Mouse (Mus musculus): ENCODE results near the gene Cacna1e. TPM values are rescaled to one million over a fixed set of nuclear protein-coding genes. Genes with fewer than 3 reads are reported as not detected.

The Cacna1e gene
- polyA plus RNA-seq, 1 experiment from 2014 or later: 0.05 TPM

DNA sequence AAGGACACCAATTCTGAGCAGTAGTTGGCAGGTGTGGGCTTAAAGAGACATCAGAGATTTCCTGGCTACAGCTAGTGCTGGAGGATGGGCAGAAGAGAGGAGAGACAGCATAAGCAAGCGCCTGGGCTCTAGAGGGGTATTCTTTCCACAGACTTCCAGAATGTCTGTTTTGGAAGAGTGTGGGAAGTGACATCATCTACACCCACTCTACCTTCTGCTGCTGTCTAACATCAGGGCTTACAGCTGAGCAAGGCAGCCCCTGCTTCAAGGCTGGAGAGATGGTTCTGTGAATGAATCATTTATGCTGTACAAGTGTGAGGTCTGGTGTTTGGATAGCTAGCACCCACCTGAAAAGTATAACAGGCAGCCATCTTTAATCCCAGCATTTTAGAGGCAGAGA lies 18.3 kb downstream of the Cacna1e start:
- Histone ChIP-seq H3K27me3 (replicated peaks) (no peaks in the 10 kb centered on the region), H3K4me2 (no peak overlapping the region), H3K4me1 (no peaks in the 10 kb centered on the region), H3K27ac (no peak overlapping the region), H3K36me3 (no peaks in the 10 kb centered on the region), H3K4me3 (no peak overlapping the region), H3K9ac (no peak overlapping the region), H3K9me3 (replicated peaks) (no peaks in the 10 kb centered on the region)
- 50% methylated on average over 1 of the region's 1 CpGs for WGBS (ENCODE audit: insufficient replicate concordance)
- ATAC-seq: no peak

DNA sequence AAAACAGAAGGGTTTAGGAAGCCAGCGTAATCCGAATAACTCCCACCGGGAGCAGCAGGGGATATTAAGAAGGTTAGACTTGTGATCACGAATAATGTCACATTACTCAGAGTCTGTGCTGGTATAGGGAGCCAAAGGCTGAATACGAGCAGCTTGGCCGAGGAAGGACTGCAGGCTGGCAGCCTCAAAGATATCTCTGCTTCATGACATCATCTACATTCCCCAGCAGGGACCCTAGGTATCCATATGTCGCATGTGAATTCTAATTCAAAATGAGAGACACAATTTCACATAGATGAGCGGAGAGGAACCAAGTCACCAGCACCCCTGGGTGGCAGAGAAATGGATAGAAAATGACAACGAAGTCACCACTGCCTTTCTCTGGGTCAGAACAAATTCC lies 22.9 kb downstream of the Cacna1e start:
- no peaks in the 10 kb centered on the region for H3K27me3 ChIP-seq (replicated peaks)
- 65% methylated on average over 9 of the region's 9 CpGs for WGBS (ENCODE audit: insufficient replicate concordance)

DNA sequence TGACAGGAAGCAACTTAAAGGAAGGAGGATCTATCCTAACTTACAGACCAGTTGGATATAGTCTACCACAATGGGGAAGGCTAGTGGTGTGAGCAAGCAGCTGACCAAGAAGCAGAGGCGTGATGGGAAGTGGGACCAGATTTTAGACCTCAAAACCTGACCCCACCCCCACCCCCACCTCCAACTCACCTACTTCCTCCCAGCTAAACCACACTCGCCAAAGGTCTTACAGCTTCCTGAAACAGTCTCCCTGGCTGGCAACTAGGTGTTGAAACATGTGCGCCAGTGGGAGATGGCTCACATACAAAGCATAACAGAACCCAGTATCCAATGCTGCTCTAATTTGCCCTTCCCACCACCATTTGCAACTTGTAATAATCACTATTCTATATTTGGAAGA lies 29.7 kb downstream of the Cacna1e start:
- Histone ChIP-seq H3K4me2 (no peak overlapping the region), H3K4me1 (no peaks in the 10 kb centered on the region), H3K27ac (no peak overlapping the region), H3K9me3 (replicated peaks) (no peaks in the 10 kb centered on the region), H3K27me3 (replicated peaks) (no peaks in the 10 kb centered on the region), H3K4me3 (no peak overlapping the region), H3K9ac (no peak overlapping the region), H3K36me3 (no peaks in the 10 kb centered on the region)
- ATAC-seq: no peak
- WGBS (ENCODE audit: insufficient replicate concordance): 22% methylated on average over 3 of the region's 3 CpGs

More for the DNA sequence above, 22.9 kb downstream of the Cacna1e start:
- ATAC-seq: no peak
- no peak overlapping the region for H3K27ac ChIP-seq
- H3K9ac ChIP-seq: no peak overlapping the region
- H3K36me3 ChIP-seq: no peaks in the 10 kb centered on the region
- no peak overlapping the region for H3K4me2 ChIP-seq
- no peaks in the 10 kb centered on the region for H3K9me3 ChIP-seq (replicated peaks)
- H3K4me3 ChIP-seq: no peak overlapping the region
- no peaks in the 10 kb centered on the region for H3K4me1 ChIP-seq

DNA sequence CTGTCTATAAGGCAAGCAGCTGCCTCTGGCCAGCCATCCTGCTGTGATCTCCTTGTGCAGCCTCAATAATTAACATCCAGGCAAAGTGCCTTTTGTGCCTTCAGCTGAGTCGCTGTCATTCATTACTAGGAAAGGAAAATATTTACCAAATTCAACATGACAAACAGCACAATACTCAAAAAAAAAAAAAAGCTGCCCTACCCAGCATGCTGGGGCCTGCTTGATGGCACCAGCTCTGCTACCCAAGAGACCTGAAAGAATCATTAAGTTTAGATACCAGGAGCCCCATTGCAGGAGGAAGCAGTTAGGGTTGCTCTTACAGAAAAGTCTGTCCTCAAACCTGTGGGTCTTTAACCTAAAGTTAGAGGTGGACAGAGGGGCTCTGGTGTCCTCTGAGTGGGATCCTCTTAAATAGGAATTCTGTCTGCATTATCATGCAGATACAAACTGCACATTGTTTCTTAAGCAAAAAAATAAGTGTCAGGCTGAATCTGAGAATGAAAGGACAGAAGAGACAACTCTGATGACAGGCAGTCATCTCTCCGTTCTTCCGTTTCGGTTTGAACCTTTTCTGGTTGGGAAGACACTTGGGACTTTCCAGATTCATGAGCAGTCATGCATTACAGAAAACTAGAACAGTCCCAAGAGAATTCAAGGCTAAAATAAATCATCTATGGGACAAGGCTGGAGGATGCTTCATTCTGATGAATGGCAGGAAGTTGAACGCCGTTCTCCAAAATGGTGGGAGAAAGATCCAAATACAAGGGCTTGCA lies 33.6 kb downstream of the Cacna1e start:
- H3K4me3 ChIP-seq: no peak overlapping the region
- 79% methylated on average over 6 of the region's 6 CpGs for WGBS (ENCODE audit: insufficient replicate concordance)
- H3K27ac ChIP-seq: no peak overlapping the region
- no peaks in the 10 kb centered on the region for H3K36me3 ChIP-seq
- no peak for ATAC-seq
- no peaks in the 10 kb centered on the region for H3K9me3 ChIP-seq (replicated peaks)
- H3K4me1 ChIP-seq: no peaks in the 10 kb centered on the region
- H3K4me2 ChIP-seq: no peak overlapping the region
- H3K9ac ChIP-seq: no peak overlapping the region
- H3K27me3 ChIP-seq (replicated peaks): no peaks in the 10 kb centered on the region

DNA sequence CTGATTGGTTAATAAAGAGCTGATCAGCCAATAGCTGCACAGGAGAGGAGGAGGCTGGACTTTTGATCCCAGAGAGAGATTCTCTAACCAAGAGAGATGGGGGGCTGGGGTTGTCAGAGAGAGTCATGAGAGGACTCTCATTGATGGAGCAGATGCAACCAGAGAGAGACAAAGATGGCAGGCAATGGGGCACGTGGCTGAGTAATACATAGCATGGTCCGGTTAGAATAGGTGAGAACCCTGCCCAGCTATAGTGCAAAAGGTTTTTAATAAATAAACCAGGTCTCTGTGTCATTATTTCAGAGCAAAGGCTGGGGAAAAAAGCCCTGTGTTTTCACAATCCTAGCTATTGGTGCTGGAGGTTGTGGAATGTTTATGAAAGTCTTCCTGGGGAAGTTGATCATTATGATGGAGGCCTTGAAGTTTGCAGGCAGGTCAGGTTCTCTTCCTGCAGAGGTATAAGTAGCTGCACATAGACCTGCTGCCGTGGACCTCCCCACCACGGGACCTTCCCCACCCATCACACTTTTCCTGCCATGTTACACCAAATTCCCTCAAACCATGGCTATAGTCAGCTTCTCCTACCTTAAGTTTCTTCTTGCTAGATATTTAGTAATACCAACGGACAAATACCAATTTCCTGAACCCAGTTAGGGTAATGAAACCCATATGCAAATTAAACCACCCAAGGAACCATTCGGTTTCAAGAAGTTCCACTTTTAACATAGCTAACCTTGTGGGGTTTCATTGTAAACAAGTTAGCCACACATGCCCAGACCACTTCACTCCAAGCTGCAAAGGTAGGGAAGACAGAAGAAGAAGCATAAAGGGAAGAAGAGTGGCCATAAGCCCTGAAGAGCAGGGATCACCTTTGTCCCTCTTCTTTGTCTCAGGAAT lies 35.4 kb downstream of the Cacna1e start:
- WGBS (ENCODE audit: insufficient replicate concordance): 54% methylated on average over 6 of the region's 6 CpGs
- Histone ChIP-seq H3K4me2 (no peak overlapping the region), H3K9ac (no peak overlapping the region), H3K9me3 (replicated peaks) (no peaks in the 10 kb centered on the region), H3K4me3 (no peak overlapping the region), H3K4me1 (no peaks in the 10 kb centered on the region), H3K27me3 (replicated peaks) (no peaks in the 10 kb centered on the region), H3K36me3 (no peaks in the 10 kb centered on the region), H3K27ac (no peak overlapping the region)
- no peak for ATAC-seq

DNA sequence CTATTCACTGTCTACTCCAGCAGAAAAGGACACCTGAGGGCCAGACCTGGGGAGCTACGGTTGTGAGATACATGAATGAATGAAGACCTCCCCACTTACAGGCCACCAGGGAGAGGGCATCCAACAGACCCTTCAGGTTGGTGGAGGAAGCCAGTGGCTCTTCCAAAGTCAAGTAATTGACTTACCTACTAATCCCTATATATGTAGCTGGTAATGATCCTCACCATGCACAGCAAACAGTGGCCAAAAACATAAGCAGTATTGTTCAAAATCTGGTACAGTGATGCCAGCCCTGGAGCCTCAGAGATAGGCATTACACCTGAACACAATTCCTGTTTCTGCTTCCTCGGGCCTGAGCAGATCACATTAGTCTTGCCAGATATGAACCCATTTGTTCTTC lies 37.4 kb downstream of the Cacna1e start:
- H3K36me3 ChIP-seq: no peaks in the 10 kb centered on the region
- no peaks in the 10 kb centered on the region for H3K27me3 ChIP-seq (replicated peaks)
- H3K4me2 ChIP-seq: no peak overlapping the region
- no peak for ATAC-seq
- no peaks in the 10 kb centered on the region for H3K9me3 ChIP-seq (replicated peaks)
- H3K4me1 ChIP-seq: no peaks in the 10 kb centered on the region
- no peak overlapping the region for H3K27ac ChIP-seq
- WGBS (ENCODE audit: insufficient replicate concordance): 65% methylated on average over 2 of the region's 2 CpGs
- no peak overlapping the region for H3K4me3 ChIP-seq
- H3K9ac ChIP-seq: no peak overlapping the region

DNA sequence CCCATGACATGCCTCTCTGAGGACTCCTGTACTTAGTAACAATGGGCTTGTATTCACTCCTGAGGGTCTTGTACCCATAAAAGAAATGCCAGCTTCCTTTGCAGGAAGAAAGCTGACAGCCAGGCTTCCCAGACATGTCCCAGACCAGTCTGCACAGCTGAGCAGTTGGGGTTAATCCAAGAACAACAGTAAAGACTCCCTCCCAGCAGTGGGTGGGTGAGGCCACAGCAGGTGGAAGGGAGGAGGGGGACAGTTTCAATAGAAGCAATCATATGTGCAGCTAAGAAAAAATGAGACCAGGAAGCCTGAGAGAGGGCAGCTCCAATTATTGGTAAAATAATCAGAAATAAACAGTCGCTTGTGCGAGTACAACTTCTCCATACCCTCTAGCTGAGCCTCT lies 40.9 kb downstream of the Cacna1e start:
- Histone ChIP-seq H3K9ac (no peak overlapping the region), H3K27me3 (replicated peaks) (no peaks in the 10 kb centered on the region), H3K4me2 (no peak overlapping the region), H3K4me3 (no peak overlapping the region), H3K4me1 (no peaks in the 10 kb centered on the region), H3K36me3 (no peaks in the 10 kb centered on the region), H3K9me3 (replicated peaks) (no peaks in the 10 kb centered on the region), H3K27ac (no peak overlapping the region)
- 67% methylated on average over 2 of the region's 2 CpGs for WGBS (ENCODE audit: insufficient replicate concordance)
- ATAC-seq: no peak

DNA sequence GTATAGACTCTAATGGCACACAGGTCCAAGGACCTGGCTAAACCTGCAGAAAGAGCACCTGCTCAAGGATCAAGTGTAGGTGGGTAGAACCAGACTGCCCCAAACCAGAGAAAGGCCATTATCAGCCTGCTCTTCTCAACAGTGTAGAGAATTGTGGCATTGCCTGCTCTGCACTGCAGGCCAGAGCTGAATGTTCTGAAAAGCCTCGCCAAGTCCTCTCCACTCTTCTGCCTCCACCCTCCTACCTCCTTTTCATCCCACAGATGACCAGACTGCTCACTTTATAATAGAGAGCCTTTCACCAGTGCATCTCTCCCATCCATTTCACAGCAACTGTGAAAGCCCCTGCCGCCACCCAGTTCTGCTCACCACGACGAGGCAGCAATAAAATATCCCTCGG lies 42.0 kb downstream of the Cacna1e start:
- H3K4me2 ChIP-seq: no peak overlapping the region
- no peaks in the 10 kb centered on the region for H3K36me3 ChIP-seq
- no peaks in the 10 kb centered on the region for H3K4me1 ChIP-seq
- no peaks in the 10 kb centered on the region for H3K9me3 ChIP-seq (replicated peaks)
- no peak overlapping the region for H3K9ac ChIP-seq
- H3K4me3 ChIP-seq: no peak overlapping the region
- H3K27ac ChIP-seq: no peak overlapping the region
- no peak for ATAC-seq
- WGBS (ENCODE audit: insufficient replicate concordance): 62% methylated on average over 5 of the region's 5 CpGs
- no peaks in the 10 kb centered on the region for H3K27me3 ChIP-seq (replicated peaks)

DNA sequence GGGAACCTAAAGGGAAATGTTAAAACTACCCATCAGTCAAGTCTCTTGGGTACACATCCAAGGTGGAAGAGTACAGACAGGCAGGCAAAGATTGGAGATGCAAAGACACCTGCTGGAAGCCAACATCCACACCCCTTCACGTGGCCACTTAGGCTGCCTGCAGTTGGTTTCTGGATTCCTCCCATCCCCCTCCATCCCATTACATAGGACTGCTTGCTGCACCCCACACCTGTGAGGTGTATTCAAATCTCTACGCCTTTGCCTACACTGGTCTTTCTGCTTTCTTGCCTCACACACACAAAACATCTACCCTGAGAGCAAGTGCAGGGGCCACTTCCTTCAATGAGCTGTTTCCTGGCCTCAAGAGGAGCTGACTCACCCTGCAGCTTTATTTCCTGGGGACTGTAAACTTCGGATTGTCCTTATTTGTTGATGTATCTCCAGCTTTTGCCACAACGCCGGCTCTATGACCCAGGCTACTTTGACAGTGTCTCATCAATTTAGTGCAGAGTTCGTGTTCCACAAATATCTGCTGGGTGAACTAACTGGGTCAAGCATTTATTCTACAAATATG lies 43.2 kb downstream of the Cacna1e start:
- Histone ChIP-seq H3K4me1 (no peaks in the 10 kb centered on the region), H3K9ac (no peak overlapping the region), H3K9me3 (replicated peaks) (no peaks in the 10 kb centered on the region), H3K27me3 (replicated peaks) (no peaks in the 10 kb centered on the region), H3K27ac (no peak overlapping the region), H3K4me2 (no peak overlapping the region), H3K36me3 (no peaks in the 10 kb centered on the region), H3K4me3 (no peak overlapping the region)
- no peak for ATAC-seq
- WGBS (ENCODE audit: insufficient replicate concordance): 43% methylated on average over 6 of the region's 6 CpGs

DNA sequence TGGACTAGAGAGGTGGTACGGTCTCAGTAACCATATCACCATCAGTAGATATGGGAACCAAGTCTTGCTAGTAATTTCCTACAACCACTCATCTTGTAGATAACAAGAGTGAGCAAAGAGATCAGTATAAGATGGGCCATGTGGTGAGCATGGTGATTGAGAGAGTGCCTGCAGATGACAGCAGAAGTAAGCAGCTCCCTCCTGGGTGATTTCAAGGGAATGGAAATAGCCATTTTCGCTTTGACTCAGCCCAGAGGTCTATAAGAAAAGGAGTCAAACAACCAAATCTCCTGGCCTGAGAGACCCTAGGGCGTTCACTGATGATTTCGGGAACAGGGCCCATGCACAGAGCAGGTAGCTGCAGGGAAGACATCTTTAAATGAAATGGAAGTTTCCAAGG lies 45.0 kb downstream of the Cacna1e start:
- H3K36me3 ChIP-seq: no peaks in the 10 kb centered on the region
- 57% methylated on average over 4 of the region's 4 CpGs for WGBS (ENCODE audit: insufficient replicate concordance)
- H3K4me3 ChIP-seq: no peak overlapping the region
- no peak overlapping the region for H3K27ac ChIP-seq
- ATAC-seq: no peak
- no peaks in the 10 kb centered on the region for H3K27me3 ChIP-seq (replicated peaks)
- H3K4me1 ChIP-seq: no peaks in the 10 kb centered on the region
- H3K4me2 ChIP-seq: no peak overlapping the region
- H3K9me3 ChIP-seq (replicated peaks): no peaks in the 10 kb centered on the region
- no peak overlapping the region for H3K9ac ChIP-seq

DNA sequence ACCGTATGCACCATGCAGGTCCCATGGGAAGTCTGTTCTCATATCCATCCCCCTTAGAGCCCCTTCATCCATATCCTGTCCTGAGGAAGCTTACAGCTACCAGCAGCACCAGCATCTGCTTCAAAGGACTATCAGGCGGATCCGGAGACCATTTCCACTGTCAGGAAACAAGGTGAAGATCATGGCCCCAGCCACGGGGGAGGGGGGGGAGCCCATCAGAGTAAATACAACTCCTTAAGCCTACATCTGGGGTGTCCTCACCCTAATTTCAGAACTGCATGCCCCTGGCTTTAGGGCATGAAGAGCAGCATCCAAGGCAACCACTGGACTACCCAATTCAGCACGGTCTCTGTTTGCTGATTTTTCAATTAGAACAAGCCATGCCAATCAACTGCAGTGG lies 47.8 kb downstream of the Cacna1e start:
- Histone ChIP-seq H3K4me3 (no peak overlapping the region), H3K36me3 (no peaks in the 10 kb centered on the region), H3K27me3 (replicated peaks) (no peaks in the 10 kb centered on the region), H3K9me3 (replicated peaks) (no peaks in the 10 kb centered on the region), H3K9ac (no peak overlapping the region), H3K4me2 (no peak overlapping the region), H3K27ac (no peak overlapping the region), H3K4me1 (no peaks in the 10 kb centered on the region)
- WGBS (ENCODE audit: insufficient replicate concordance): 71% methylated on average over 5 of the region's 5 CpGs
- ATAC-seq: no peak

DNA sequence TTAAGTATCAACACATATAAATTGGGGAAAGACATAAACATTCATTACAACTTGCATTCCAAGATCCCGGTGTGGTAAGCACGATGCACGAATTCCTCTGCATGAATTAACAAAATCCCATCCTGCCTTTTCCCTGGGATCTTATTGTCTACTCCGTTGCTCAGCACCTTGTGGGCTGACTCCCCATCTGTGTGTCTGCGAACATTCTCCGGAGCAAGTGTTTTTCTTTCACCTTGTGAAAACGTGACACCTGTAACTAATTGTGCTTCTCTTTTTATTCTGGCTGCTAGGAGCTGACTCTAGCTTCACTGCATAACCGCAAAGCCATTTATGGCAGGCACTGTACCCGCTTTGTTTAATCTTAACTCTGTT lies 52.1 kb downstream of the Cacna1e start:
- Histone ChIP-seq H3K27ac (no peak overlapping the region), H3K27me3 (replicated peaks) (no peaks in the 10 kb centered on the region), H3K4me2 (no peak overlapping the region), H3K36me3 (no peaks in the 10 kb centered on the region), H3K4me3 (no peak overlapping the region), H3K4me1 (no peaks in the 10 kb centered on the region), H3K9me3 (replicated peaks) (no peaks in the 10 kb centered on the region), H3K9ac (no peak overlapping the region)
- 76% methylated on average over 9 of the region's 9 CpGs for WGBS (ENCODE audit: insufficient replicate concordance)
- no peak for ATAC-seq
